Mouse (Mus musculus) midbrain, embryonic 11.5 days (tissue): Measurements from ENCODE around the gene Rab43. TPM values are rescaled to one million over a fixed set of nuclear protein-coding genes. Genes with fewer than 3 reads are reported as not detected.

Source experiments
- ATAC-seq: fragments of 200-750 bp; cut with Nextera tagmentation; 2 replicates; pipeline ENCODE4 v1.8.0; 2017; ENCODE audit warnings: moderate TSS enrichment, moderate library complexity; ENCODE audit not compliant: low FRiP score
- DNase-seq: peaks from one replicate; pipeline ENCODE4 v3.0.0; 2015; ENCODE audit warnings: low spot score; ENCODE audit errors: missing footprints
- H3K27ac ChIP-seq: fragments of 300-500 bp; sonication (generic); 2 replicates; pipeline ENCODE4 v1.5.1; 2014; ENCODE audit warnings: low read depth, low read length
- H3K27me3 ChIP-seq: fragments of 300-500 bp; sonication (generic); 2 replicates; pipeline ENCODE4 v1.6.1; 2014; ENCODE audit warnings: mild to moderate bottlenecking, low read length, moderate library complexity, mixed read lengths; ENCODE audit not compliant: control insufficient read depth, insufficient read depth
- H3K36me3 ChIP-seq: fragments of 300-500 bp; sonication (generic); 2 replicates; pipeline ENCODE4 v1.6.1; 2014; ENCODE audit warnings: mild to moderate bottlenecking, low read length, moderate library complexity, mixed read lengths; ENCODE audit not compliant: control insufficient read depth, insufficient read depth
- H3K4me1 ChIP-seq: fragments of 300-500 bp; sonication (generic); 2 replicates; pipeline ENCODE4 v1.6.1; 2014; ENCODE audit warnings: low read length; ENCODE audit not compliant: control insufficient read depth, insufficient read depth
- H3K4me2 ChIP-seq: fragments of 300-500 bp; sonication (generic); 2 replicates; pipeline ENCODE4 v1.6.1; 2014; ENCODE audit warnings: mild to moderate bottlenecking, moderate library complexity
- H3K4me3 ChIP-seq: fragments of 300-500 bp; sonication (generic); 2 replicates; pipeline ENCODE4 v1.5.1; 2014; ENCODE audit warnings: low read depth, low read length
- H3K9ac ChIP-seq: fragments of 300-500 bp; sonication (generic); 2 replicates; pipeline ENCODE4 v1.6.1; 2014; ENCODE audit warnings: low read length
- H3K9me3 ChIP-seq: fragments of 300-500 bp; sonication (generic); 2 replicates; pipeline ENCODE4 v1.6.1; 2016; ENCODE audit warnings: low read length; ENCODE audit not compliant: control insufficient read depth
- WGBS: fragments of 180-500 bp; shearing (Covaris S2); extraction: QIAGEN DNeasy Blood & Tissue Kit; methylation state at CpG from one replicate; pipeline ENCODE4 v1.1.7; 2014; 5-methylcytosine and 5-hydroxymethylcytosine counted together
- polyA plus RNA-seq: library from polyadenylated mRNA; unstranded; fragments of >200 nt; fragmentation: Nextera tagmentation; extraction: Ambion mirVana; gene quantifications from 2 replicates; pipeline ENCODE4 v1.2.1, GENCODE M21; 2014

Rab43 gene
- polyA plus RNA-seq, 1 experiment from 2014 or later = 8.0 TPM

- Histone ChIP-seq H3K36me3 (no peaks in the 10 kb centered on the region), H3K27me3 (no peaks in the 10 kb centered on the region), H3K27ac (no peak overlapping the region), H3K4me2 (no peak overlapping the region), H3K9ac (no peak overlapping the region), H3K4me1 (peaks cover 21% of the 10 kb centered on the region), H3K4me3 (no peak overlapping the region), H3K9me3 (no peaks in the 10 kb centered on the region)
- DNase-seq (no peak), ATAC-seq (no peak)
- whole genome bisulfite sequencing = 72% methylated on average over 6 of the region's 6 CpGs
These were observed 72.1 kb downstream of the Rab43 start for GRCm38 (mm10) chr6:87739898-87740297.

Other genes with a start within 250 kb of the Rab43 start
- 3.1 and 3.5 TPM in 2 replicates for gene Prokr1, start 221.4 kb downstream of the Rab43 start, polyA plus RNA-seq
- 14.8 and 15.9 TPM in 2 replicates for gene Aplf, start 140.0 kb downstream of the Rab43 start, polyA plus RNA-seq
- gene Efcc1, start 81.3 kb downstream of the Rab43 start, polyA plus RNA-seq = 6.1 and 6.4 TPM in 2 replicates
- 1.8 and 2.5 TPM in 2 replicates for gene Gp9, start 34.1 kb downstream of the Rab43 start, polyA plus RNA-seq
- 1.9 and 4.0 TPM in 2 replicates for gene Gm45140, start 23.6 kb upstream of the Rab43 start, polyA plus RNA-seq
- 66.4 and 71.5 TPM in 2 replicates for gene Isy1, start 26.6 kb upstream of the Rab43 start, polyA plus RNA-seq
- gene Cnbp, start 38.9 kb upstream of the Rab43 start, polyA plus RNA-seq = 1,266 and 1,289 TPM in 2 replicates
- 124 and 132 TPM in 2 replicates for gene Copg1, start 75.7 kb upstream of the Rab43 start, polyA plus RNA-seq
- gene Hmces, start 101.8 kb upstream of the Rab43 start, polyA plus RNA-seq = 42.8 and 47.6 TPM in 2 replicates
- gene H1fx, start 169.5 kb upstream of the Rab43 start, polyA plus RNA-seq = 74.7 and 106 TPM in 2 replicates
- gene Rab7, start 233.1 kb upstream of the Rab43 start, polyA plus RNA-seq = 251 and 267 TPM in 2 replicates